Mouse (Mus musculus) c-Kit-positive CD71-negative TER-119-negative erythroid progenitor cells, embryonic 14.5 days (primary cell): ENCODE data around the gene Gtdc1.

Experiments used
- DNase-seq: peaks from one replicate; pipeline ENCODE4 v3.0.0-alpha.2; 2013; ENCODE audit warnings: low read depth

Gtdc1 gene

GRCm38 (mm10) chr2:44927482-44927811 lies at the start of gene Gtdc1:
Gene Gtdc1, minus strand, starts transcription at chr2:44927657.
- no peak for DNase-seq

GRCm38 (mm10) chr2:44977051-44977450 lies 49.6 kb upstream of the Gtdc1 start:
- DNase-seq = no peak

DNA sequence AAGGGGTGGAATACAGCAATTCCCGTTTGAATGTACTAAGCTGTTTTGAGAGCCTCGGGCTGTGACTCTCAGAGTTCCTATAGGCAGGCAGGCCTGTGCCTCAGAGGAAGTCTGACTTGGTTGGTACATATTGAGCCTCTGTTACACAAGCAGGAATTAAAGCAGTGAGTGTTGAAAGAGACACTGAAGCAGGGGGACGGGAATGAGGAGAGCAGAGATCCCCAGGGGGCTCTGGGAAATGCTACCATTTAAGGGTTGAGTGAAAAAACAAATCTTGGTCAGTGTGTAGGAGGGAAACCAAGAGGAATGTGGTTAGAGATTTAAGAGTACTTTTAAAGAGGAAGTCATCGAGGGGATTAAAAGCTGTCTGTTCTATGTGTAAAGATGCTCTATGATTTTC lies 49.0 kb upstream of the Gtdc1 start:
- no peak for DNase-seq

- DNase-seq = no peak
Observed at GRCm38 (mm10) chr2:44973828-44974227, 46.4 kb upstream of the Gtdc1 start.

DNA sequence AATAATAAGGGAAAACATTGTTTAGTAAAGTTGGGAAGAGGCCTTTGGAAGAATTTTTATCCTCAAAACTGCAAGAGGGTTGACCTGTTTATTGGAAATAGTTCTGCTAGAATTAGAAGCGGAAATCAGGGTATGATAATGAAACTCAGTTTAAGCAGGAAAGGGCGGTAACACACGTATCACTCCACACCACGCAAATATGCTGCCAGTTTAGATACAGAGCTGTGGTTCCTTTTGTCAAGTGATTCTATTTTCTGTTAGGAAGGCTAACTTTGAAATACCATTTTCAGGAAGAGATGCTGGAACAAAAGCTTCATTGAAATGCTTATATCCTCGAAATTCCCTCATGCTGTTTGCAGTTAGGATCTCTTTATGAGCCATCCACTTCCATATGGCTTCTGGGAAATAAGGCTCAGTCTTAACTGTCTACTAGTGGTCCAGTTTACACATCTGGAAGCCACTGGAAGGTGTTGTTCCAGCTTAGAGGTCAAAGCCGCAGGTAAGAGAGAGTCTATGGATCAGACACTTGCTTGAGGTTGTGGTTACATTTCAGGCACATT lies 42.7 kb upstream of the Gtdc1 start:
- no peak for DNase-seq

DNA sequence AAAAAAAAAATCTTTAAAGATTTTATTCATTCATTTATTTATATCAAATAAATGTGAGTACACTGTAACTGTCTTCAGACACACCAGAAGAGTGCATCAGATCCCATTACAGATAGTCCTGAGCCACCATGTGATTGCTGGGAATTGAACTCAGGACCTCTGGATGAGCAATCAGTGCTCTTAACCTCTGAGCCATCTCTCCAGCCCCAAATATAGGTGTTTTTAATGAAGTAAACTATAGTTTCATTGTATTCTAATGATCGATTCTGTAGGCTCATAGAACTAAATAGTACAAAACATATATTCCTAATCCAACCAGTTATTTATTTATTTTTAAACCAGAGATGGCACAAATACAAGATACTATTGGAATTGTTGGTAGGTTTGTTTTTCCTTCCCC lies 42.2 kb upstream of the Gtdc1 start:
- no peak for DNase-seq

DNA sequence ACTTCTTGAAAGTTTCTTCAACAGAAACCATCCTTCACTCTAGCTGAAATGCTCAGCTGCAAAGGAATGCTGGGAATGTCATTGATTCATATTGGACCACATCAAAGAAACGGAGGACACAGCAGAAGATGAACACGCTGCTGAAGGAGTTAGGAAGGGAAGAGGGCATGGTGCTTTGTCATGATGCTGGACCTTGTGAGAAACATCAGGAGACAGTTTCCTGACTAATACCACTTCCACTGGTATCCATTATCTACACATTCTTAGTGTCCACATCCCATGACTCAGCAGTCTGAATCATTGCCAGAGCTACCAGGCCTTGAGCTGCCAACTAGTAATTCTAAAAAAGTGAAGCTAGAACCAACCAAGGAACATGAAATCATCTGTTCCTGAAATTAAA lies 41.8 kb upstream of the Gtdc1 start:
- DNase-seq = no peak

DNA sequence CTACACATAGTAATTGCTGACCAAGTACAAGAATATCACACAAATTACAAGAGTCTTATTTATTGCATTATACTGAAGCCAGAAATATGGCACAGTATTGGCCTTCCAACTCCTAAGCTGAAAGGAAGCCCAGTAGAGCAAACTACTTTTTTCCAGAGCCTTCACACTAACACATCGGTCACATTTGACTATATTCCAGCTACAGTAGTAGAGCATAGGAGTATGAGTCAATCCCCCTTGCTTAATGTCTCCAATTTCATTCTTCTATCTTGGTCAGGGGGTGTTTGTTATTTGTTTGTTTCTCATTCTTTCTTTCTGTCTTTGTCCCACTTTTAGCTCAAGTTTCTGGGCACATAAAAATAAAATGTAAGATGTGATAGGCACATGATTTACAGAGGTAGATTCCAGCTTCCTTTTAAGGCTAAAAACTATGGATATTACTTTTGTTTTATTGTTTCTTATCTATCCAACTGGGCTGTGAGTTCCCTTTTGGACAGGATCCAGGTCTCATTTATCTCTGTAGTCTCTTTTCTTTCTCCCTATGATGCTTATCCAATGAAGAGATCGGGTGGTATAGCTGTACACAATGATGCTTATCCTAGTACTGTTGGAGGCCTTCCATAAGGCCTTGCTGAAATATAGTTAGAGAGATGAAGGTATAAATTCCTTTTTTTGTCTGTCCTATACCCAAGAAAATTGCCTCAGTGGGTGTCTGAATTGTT lies 38.5 kb upstream of the Gtdc1 start:
- no peak for DNase-seq

GRCm38 (mm10) chr2:44962620-44963019 lies 35.2 kb upstream of the Gtdc1 start:
- DNase-seq = no peak

DNA sequence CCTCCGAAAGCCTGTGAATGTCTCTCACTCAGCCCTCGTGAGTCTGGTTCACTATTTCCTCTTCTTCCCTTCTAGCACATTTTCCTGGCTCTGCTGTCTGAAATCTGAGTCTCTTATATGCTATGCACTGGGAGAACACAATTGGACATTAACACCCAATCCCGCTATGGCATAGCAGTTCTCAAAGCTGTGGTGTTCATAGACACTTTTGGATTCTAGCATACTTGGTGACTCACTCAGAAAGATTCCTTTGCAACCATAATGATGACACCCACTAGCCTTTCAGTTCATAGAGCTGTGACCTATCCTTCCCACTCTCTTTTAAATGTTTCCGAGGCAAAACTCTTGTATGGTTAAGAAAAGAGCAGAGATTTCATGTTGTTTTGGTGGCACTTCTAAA lies 33.7 kb upstream of the Gtdc1 start:
- DNase-seq = no peak

DNA sequence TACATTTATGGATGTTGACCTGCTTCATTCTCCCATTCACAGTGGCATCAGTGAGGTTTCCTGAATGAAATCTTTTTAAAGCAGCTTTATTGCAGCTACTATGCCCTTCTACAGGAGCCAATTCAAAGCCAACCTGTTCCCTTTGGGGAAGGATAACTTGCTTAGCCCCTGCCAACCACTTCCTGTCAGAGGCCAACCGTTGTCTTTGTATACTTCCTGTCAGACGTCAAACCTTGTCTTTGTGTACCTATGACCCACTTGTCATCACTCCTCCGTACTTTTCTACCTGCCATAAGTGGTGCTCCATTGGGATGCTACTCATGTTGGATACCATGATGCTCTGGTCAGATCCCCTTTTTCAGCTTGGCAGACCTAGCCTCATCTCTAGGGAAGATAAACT lies 33.1 kb upstream of the Gtdc1 start:
- no peak for DNase-seq

DNA sequence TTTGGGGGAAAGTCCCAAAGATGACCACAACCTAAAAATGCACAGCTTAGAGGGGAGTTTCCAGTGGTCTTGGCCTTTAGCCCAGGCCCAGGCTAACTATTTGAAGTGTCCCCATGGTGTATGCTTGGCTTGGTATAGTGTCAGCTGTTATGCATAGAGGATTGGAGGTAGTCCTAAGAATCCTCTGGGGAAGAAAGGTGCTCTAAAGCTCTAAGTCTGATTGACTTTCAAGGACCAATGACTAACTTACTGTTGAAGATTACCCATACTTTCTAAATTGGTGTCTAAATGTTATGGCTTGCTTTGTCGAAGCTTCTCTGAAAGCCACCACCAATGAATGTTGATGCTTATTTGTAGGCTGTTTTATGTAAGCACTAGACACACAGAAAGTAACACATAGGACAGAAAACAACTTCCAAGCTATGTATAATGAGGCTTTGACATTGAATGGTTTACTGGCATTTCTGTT lies 29.9 kb upstream of the Gtdc1 start:
- no peak for DNase-seq

DNA sequence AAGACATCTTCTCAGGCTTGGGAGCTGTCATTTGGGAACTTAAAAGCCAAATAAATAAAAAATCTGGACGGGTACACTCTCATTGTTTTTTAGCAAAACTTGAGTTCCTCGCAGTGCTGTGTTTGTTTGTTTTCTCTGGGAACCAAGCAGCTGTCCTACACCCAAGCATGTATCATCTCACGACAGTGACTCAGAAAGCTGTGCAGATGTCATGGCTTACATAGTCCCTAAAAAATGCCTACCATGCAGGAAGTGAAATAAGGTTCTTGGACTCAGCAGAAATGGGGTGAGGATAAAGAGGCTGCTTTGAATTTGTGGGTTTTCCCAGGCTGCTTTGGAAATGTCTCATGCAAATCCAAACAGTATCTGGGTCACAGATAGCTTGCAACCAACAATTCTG lies 28.8 kb upstream of the Gtdc1 start:
- DNase-seq = no peak

- no peak for DNase-seq
Observed at GRCm38 (mm10) chr2:44955506-44955905, 28.0 kb upstream of the Gtdc1 start.

DNA sequence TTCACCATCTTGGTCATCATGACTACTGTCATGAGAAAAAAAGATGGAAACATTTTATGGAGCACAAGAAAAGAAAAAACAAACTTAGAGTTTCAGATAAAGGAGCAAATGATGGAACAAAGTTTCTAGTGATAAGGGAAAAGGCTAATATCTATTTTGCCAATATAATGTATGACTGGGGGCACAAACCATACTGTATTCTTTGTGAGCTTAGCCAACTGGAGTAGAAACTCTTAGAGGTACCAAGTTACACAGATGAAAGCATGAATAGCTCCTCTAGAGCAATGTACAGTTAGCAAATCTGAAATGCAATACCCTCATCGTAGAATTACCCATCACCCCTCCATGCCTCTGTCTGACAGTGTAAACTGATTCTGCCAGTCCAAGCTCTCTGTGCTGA lies 26.7 kb upstream of the Gtdc1 start:
- no peak for DNase-seq

DNA sequence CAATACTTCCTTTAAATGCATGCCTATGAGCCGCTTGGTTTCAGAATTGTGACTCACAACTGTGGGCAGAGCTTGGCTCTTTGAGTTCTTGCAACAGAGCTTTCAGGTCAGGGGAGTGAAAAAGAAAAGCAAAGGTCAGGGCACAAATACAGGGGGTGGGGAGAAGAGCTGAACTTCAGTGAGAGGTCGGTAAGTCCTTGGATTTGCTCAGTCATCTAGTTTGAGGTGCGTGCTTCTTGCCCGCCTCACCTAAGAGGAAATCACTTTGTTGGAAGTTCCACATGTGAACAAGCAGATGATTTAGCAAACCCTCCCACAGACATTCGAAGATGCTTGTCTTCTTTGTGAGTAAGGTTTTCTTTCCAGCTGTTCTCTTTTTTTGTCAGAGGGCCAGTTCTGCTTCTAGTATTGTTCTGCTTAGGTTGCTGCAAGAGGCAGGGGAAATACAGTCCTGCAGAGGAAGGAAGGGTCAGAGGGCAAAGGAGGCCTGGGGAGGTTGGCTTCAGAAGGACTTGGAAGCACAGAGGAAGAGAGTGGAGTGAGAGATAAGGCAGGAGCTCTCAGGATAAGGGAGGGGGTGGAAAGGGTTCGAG lies 25.5 kb upstream of the Gtdc1 start:
- DNase-seq = no peak

GRCm38 (mm10) chr2:44951651-44952213 lies 24.3 kb upstream of the Gtdc1 start:
- no peak for DNase-seq

DNA sequence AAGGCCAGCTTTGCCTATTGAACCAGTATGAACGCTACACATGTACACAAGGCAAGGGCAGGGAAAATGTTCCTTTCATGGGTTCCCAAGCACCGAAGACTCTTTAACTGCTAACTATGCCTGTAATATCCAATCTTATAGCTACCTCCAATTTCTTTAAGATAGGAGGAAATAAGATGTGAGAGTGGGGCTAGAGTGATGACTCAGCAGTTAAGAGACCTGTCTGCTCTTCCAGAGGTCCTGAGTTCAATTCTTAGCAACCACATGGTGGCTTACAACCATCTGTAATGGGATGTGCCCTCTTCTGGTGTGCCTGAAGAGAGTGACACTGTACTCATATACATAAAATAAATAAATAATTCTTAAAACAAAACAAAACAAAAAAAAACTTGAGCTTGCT lies 17.2 kb upstream of the Gtdc1 start:
- DNase-seq = no peak

GRCm38 (mm10) chr2:44930951-44931350 lies 3.5 kb upstream of the Gtdc1 start:
- no peak for DNase-seq

DNA sequence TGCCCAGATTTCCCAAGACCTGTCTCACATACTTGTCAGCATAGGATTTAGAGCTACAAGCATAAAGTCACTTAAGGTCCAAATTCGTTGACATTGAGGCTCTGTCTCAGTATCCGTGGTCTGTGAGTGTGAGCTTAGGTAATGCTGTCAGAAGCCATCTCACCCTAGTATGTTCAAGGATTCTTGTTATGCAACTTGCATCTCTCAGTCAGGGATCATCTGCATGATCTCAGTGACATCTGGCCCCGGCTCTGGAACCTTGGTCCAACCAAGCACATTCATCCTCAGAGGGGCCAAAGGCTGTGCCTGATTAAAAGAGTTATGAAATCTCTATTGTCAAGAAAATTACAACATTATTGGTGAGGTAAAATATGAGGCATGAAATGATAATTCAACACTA lies 1.2 kb upstream of the Gtdc1 start:
- no peak for DNase-seq

DNA sequence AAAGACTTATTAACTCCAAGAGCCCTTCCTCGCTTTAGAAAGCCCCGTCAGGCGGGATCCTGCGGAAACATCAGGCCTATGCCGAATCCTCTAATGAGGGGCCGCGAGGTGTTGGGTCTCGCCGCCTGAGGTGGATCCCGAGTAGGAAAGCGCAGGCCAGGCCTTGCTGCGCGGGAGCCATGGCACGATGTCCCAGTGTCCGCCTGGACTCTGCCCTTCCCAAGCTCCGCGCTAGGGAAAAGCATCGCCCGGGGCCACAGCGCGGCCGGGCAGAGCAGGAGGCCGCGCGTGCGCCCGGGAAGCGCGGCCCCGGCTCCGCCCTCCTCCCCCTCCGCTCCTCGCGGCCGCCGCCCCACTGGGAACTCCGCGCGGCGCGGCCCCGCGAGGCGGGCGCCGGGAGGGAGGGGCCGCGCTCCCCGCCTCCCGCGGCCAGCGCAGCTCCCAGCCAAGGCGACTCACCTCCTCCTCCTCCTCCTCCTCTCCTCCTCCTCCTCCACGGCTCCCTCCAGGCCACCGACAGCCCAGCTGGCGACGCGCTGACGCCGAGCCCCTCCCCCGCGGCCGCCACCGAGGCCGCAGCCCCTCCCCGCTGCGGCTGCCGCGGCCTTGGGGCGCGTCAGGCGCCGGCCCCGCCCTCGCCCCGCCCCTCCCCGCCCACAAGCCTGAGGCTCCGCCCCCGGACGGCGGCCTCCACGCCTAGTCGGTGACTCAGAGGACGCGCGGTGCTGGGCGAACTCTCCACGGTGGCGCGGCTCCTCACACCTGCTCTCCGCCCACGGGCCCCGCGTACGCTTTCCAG lies 575 bp downstream of the Gtdc1 start:
- peak; percentile 81 for DNase-seq

DNA sequence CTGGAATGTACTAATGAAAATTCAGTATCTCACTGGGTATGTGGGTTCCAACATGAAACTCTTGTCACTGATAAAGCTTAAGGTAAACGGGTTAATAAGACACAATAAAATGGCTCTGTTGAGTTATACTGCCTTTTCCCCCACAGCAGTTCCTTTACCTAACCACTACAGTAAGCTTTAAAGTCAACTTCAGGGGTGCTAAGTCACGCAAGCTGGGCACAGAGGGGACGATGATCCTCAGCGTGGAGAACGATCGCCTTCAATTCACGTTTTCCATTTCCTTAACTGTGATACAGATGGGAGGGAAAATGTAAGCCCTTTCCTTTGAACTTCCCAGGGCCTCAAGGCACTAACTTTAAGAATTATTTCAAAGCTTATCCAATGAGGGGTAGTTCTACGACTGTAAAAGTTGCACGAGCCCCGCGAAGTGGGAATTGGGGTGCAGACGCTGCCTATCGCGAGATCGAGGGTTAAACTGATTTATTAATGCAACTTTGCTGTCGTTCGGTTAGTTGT lies 1.2 kb downstream of the Gtdc1 start:
- DNase-seq = peak; percentile 19
